Mouse (Mus musculus) thymus, adult 18-20 months (tissue): Measurements from ENCODE around the gene Tmem117.

Experiments
- DNase-seq, 2 experiments: peaks; one replicate each; pipeline ENCODE4 v3.0.0; 2022; ENCODE audit warnings: mixed read lengths in 2 of 2

Gene Tmem117

GRCm38 (mm10) chr15:95044011-95044410 is 415.0 kb downstream of the Tmem117 start:
- no peak for DNase-seq

- no peak for DNase-seq
Observed at GRCm38 (mm10) chr15:95047486-95047885, 418.5 kb downstream of the Tmem117 start.

DNA sequence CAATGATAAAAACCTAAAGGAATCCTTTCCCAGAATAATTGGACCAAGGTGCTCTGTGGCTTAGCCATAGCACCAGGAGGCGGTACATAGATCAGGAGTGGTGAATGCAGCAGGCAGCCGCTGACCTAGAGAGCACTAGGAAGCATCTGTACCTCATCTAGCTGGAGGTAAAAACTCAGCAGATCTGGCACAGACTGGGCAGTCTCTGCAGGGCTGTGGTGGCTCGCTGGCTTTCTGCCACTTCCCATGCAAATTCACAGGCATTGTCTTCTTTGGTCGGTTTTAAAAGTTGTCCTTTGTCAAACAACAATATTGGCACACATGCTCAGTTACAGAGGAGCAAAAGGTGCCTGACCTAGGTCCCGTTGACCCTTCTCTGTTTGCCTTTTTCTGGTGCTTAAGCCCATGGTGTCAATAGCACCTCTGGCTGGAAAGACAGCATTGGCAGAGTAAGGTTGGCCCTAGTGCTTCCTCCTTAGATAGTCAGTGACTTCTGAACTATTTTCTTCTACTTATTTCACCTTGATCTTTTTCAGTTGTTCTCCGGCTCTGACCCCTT is 420.2 kb downstream of the Tmem117 start:
- DNase-seq: no peak

GRCm38 (mm10) chr15:95055081-95055650 is 426.1 kb downstream of the Tmem117 start:
- no peak for DNase-seq

GRCm38 (mm10) chr15:95068023-95068422 is 439.0 kb downstream of the Tmem117 start:
- DNase-seq: no peak

GRCm38 (mm10) chr15:95068799-95069198 is 439.8 kb downstream of the Tmem117 start:
- no peak for DNase-seq

DNA sequence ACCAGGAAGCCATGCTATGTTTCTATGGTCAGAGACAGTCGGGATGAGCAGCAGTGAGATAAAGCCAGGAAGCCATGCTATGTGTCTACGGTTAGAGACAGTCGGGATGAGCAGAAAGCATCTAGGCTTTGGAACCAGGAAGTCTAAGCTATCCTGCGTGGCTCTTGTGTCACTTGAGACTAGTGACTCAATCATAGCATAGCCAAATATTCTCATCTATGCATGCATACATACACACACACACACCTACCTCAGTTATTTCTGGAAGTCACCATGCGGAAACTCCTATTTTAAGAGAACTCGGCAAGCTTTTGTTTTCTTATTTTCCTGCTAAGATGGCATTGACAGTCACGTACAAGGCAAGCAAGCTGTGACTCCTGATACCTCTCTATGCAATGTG is 441.8 kb downstream of the Tmem117 start:
- no peak for DNase-seq

GRCm38 (mm10) chr15:95075356-95075755 is 446.3 kb downstream of the Tmem117 start:
- DNase-seq: no peak

DNA sequence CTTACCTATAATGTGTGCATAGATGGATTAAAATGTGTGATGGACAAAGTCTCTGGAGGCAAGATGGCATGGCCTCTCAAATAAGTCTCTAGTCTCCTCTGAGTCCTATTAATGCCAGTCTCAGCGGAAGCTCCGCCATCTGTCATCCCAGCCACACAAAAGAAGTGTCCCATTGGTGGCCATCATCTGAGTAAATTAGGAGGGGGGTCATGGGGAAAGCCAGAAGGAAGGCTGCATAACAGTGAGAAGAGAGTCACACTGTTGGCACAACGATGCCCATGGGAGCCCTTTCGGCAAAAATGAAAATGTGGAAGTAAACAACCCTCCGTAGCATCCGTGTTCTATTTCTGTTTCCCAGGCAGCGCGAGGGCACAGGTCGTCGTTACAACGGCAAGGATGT is 452.6 kb downstream of the Tmem117 start:
- DNase-seq: no peak

- no peak for DNase-seq
Observed at GRCm38 (mm10) chr15:95085962-95086361, 456.9 kb downstream of the Tmem117 start.

- no peak for DNase-seq
Observed at GRCm38 (mm10) chr15:95100133-95100532, 471.1 kb downstream of the Tmem117 start.

DNA sequence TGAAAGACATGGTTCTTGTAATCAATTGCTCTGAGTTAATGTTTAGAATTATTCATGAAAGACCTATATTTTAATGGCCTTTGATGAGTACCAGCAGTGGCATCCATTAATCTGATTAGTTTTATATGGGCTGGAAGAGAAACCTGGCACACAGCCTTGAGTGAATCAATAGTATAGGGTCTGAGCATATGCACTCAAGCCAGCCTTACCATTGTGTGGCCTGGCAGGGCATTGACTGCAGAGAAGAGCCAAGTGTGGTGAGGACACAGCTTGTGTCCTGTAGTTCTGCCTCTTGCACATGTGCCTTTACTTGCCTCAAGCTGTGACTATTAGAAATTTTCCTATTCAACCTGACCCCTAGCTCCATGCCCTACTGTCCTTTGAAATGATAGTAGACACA is 472.5 kb downstream of the Tmem117 start:
- DNase-seq: no peak

- DNase-seq: no peak
Observed at GRCm38 (mm10) chr15:95107246-95107809, 478.3 kb downstream of the Tmem117 start.

DNA sequence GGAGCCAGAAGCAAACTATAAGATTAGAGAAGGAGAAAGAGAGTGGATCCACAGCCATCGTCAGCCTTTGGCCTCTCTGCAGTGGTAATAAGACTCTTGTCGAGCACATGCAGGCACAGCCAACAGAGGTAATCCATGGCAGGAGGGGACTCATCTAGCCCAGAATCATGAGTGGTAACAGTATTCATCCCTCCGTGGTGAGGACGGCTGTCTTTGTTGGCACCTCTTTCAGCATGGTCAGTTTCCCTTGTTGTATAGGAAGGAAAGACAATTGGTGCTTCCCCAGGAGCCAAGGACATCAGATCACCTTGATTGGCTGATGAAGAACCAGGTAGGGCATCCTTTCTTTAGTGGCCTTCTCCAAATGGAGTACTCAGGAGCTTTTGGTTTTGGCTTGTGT is 479.6 kb downstream of the Tmem117 start:
- no peak for DNase-seq

- DNase-seq: no peak
Observed at GRCm38 (mm10) chr15:95131401-95131800, 502.4 kb downstream of the Tmem117 start.

DNA sequence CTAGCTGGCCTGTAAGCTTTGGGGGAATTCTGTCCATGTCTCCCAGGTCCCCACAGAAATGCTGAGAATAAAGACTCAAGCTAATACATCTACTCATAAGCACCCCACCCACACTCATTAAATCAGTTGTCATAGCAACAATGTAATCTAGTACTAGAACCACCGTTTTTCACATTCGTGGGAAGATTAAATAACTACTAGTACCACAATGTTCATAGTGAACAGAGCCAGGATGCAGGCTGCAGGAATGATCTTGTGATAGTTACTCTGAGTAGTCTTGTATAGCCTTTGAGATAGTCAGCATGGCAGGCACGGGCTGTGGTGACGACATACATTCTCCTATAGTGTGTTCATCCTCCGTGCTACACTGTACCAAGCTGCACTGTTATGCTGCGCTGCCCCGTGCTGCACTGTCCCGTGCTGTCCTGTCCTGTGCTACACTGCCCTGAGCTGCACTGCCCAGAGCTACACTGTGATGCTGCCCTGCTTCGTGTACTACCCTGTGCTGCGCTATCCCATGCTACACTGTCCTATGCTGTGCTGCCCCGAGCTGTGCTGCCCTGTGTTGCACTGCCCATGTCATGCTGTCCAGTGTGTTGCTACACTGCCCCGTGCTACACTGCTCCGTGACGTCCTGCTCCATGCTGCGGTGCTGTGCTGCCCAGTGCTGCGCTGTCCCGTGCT is 507.0 kb downstream of the Tmem117 start:
- DNase-seq: no peak

DNA sequence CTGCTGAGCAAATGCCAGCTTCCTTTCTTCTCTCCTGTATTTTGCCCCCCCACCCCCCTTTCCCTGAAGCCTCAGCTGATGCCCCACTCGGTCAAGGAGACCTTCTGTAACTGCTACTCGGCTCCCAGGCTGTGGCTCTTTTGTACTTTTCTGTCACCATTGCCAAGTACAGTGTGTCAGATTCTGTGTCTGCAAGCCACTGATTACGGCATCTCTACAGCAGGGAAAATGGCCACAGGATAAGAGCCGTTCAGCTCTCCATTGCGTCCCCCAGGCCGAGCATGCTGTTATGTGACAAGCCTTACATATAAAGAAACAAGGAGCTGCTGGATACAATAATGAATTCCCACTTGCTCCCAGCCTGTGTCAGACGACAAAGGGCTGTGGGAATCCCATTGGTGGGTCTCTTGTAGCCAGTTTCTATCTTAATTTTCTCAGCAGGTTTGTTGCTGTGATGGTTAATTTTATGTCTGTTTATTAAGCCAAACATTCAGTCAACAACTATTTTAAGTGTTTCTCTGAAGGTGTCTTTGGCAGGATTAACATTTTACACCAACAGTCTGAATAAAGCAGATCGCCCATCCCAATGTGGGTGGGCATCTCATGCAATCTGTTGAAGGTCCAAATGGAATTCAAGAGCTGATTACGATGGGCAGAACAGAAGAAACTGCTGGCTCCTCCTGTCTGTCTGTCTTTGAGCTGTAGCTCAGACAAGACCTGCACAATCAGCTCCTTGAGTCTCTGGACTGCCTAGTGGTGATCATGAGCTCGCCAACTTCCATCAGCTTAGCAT is 508.2 kb downstream of the Tmem117 start:
- no peak for DNase-seq

DNA sequence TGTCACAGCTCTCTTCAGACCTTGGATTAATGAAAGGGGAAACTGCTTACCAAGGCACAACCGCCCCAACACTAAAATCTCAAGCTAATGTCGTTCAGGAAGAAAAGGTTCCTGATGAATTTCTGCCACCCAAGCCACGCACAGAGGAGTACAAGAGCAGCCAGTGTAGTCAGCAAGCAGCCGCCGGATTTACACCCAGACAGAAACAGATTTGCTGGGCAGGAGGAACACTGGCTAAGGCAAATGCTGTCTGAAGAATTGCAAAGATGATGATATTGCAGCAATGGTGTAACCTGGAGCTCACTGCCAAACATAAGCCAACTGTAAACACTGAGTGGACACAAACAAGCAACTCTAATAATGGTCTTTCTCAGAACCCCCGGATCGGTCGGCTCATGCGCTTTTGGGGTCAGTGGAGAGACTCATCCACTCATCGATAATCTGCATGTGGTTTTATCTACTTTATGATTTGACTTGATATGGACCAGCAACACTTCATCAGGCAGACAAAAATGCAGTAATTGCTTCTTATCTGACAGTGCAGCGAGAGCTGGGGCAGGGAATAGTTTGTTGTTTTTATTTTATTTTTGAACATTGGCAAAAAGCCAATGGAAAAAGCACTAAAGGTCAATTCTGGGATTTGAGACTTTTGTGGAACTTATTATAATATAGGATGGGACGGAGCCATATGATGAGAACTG is 509.8 kb downstream of the Tmem117 start:
- no peak for DNase-seq

GRCm38 (mm10) chr15:95144131-95144530 is 515.1 kb downstream of the Tmem117 start:
- no peak for DNase-seq

GRCm38 (mm10) chr15:95145118-95145517 is 516.1 kb downstream of the Tmem117 start:
- DNase-seq: no peak
